Mouse (Mus musculus) gonadal fat pad, adult 2 months (tissue): ENCODE measurements around the gene Chrna4. TPM values are rescaled to one million over a fixed set of nuclear protein-coding genes. Genes with fewer than 3 reads are reported as not detected.

Source experiments
- DNase-seq: peaks from one replicate; pipeline ENCODE4 v3.0.0-alpha.2; 2012; ENCODE audit warnings: low read depth
- polyA plus RNA-seq: library from polyadenylated mRNA; depleted of rRNA; stranded (reverse); fragments of >200 nt; gene quantifications from 2 replicates; pipeline ENCODE4 v1.2.3, GENCODE M21; 2012

Gene Chrna4
- polyA plus RNA-seq, 1 experiment = 0.07 TPM

- no peak for DNase-seq
These were observed 4.5 kb downstream of the Chrna4 start for GRCm38 (mm10) chr2:181038644-181039355.

- no peak for DNase-seq
These were observed 6.8 kb downstream of the Chrna4 start for GRCm38 (mm10) chr2:181036561-181036960.

- DNase-seq = no peak
These were observed 8.2 kb downstream of the Chrna4 start for GRCm38 (mm10) chr2:181035186-181035585.

GRCm38 (mm10) chr2:181033310-181033709 lies 10.0 kb downstream of the Chrna4 start:
- no peak for DNase-seq

- DNase-seq = no peak
These were observed 10.9 kb downstream of the Chrna4 start for GRCm38 (mm10) chr2:181032407-181032806.

GRCm38 (mm10) chr2:181031406-181031934 lies 11.9 kb downstream of the Chrna4 start:
- DNase-seq = no peak

GRCm38 (mm10) chr2:181008339-181008738 lies 35.0 kb downstream of the Chrna4 start:
- no peak for DNase-seq

GRCm38 (mm10) chr2:181007054-181007453 lies 36.3 kb downstream of the Chrna4 start:
- DNase-seq = no peak

- DNase-seq = no peak
These were observed 46.4 kb downstream of the Chrna4 start for GRCm38 (mm10) chr2:180996905-180997304.

- DNase-seq = no peak
These were observed 46.9 kb downstream of the Chrna4 start for GRCm38 (mm10) chr2:180996436-180996835.

GRCm38 (mm10) chr2:180995457-180995856 lies 47.9 kb downstream of the Chrna4 start:
- no peak for DNase-seq

- DNase-seq = no peak
These were observed 49.0 kb downstream of the Chrna4 start for GRCm38 (mm10) chr2:180994360-180994759.

GRCm38 (mm10) chr2:180990347-180990746 lies 53.0 kb downstream of the Chrna4 start:
- DNase-seq = no peak

GRCm38 (mm10) chr2:180988948-180989347 lies 54.4 kb downstream of the Chrna4 start:
- no peak for DNase-seq

- no peak for DNase-seq
These were observed 54.9 kb downstream of the Chrna4 start for GRCm38 (mm10) chr2:180988347-180988913.

- no peak for DNase-seq
These were observed 55.8 kb downstream of the Chrna4 start for GRCm38 (mm10) chr2:180987432-180988030.

GRCm38 (mm10) chr2:180987001-180987400 lies 56.3 kb downstream of the Chrna4 start:
- DNase-seq = no peak

GRCm38 (mm10) chr2:180986449-180986848 lies 56.9 kb downstream of the Chrna4 start, which contains the start of gene Col20a1:
Gene Col20a1 (plus strand): TSS chr2:180986535.
- DNase-seq = no peak

GRCm38 (mm10) chr2:180985635-180986034 lies 57.7 kb downstream of the Chrna4 start:
- DNase-seq = no peak

- no peak for DNase-seq
These were observed 62.2 kb downstream of the Chrna4 start for GRCm38 (mm10) chr2:180981133-180981532.
